Mouse (Mus musculus): ENCODE results near the gene Dpy19l3. TPM values are rescaled to one million over a fixed set of nuclear protein-coding genes. Genes with fewer than 3 reads are reported as not detected.

Gene Dpy19l3
- polyA plus RNA-seq, 1 experiment = 2.3 TPM

- no peak overlapping the region for H3K4me3 ChIP-seq (ENCODE audit: low read depth, low read length)
- no peak overlapping the region for H3K27ac ChIP-seq (ENCODE audit: insufficient read depth, low read depth, low read length)
- H3K4me1 ChIP-seq (ENCODE audit: control insufficient read depth, insufficient read depth, insufficient read length, low read length) = no peaks in the 10 kb centered on the region
- H3K36me3 ChIP-seq (ENCODE audit: control insufficient read depth, insufficient read depth, low read length) = peaks cover 35% of the 10 kb centered on the region
- H3K27me3 ChIP-seq (ENCODE audit: control insufficient read depth, insufficient read depth, low read length) = no peaks in the 10 kb centered on the region
- peak; percentile 63; the same call in 1 of the 2 replicates for TF ChIP-seq CTCF (IDR thresholded peaks at IDR 0.05; ENCODE audit: extremely low read depth, insufficient read length, insufficient replicate concordance, low read depth, low read length)
- no peak for TF ChIP-seq POLR2A (IDR thresholded peaks at IDR 0.05; ENCODE audit: low read depth, low read length)
- WGBS = 69% methylated on average over 6 of the region's 6 CpGs
Measured at GRCm38 (mm10) chr7:35636229-35636628, 118.0 kb downstream of the Dpy19l3 start.

Other genes with a start within 250 kb of the Dpy19l3 start
- not detected in 2 replicates for gene Tdrd12, start 216.7 kb downstream of the Dpy19l3 start, polyA plus RNA-seq (2012; rRNA removed)
- 51.8 and 60.5 TPM in 2 replicates for gene Nudt19, start 198.2 kb downstream of the Dpy19l3 start, polyA plus RNA-seq (2012; rRNA removed)
- gene Rgs9bp, start 168.9 kb downstream of the Dpy19l3 start, polyA plus RNA-seq (2012; rRNA removed) = 0.03 TPM in 2 replicates
- 8.5 and 13.5 TPM in 2 replicates for gene Ankrd27, start 168.2 kb downstream of the Dpy19l3 start, polyA plus RNA-seq (2012; rRNA removed)
- 23.4 and 60.3 TPM in 2 replicates for gene Pdcd5, start 106.9 kb downstream of the Dpy19l3 start, polyA plus RNA-seq (2012; rRNA removed)
- 1.5 and 2.5 TPM in 2 replicates for gene Zfp507, start 48.5 kb upstream of the Dpy19l3 start, polyA plus RNA-seq (2012; rRNA removed)

All from small intestine, adult 2 months (tissue).